Mouse (Mus musculus): ENCODE data around the gene 4933427D14Rik. TPM values are rescaled to one million over a fixed set of nuclear protein-coding genes. Genes with fewer than 3 reads are reported as not detected.

The 4933427D14Rik gene
- polyA plus RNA-seq, 1 experiment from 2014 or later = 15.5 TPM

- 0 out of 2 replicates have a peak, but pooled peaks cover 3% of the 10 kb centered on the region for H3K9me3 ChIP-seq
- 79% methylated on average over 8 of the region's 8 CpGs for WGBS
- H3K27ac ChIP-seq = no peak overlapping the region
- H3K27me3 ChIP-seq (ENCODE audit: insufficient read depth, poor library complexity, severe bottlenecking) = no peaks in the 10 kb centered on the region
- H3K4me3 ChIP-seq = no peak overlapping the region
- DNase-seq (ENCODE audit: low spot score) = no peak
- no peaks in the 10 kb centered on the region for H3K4me1 ChIP-seq (replicated peaks)
- no peaks in the 10 kb centered on the region for H3K36me3 ChIP-seq
Measured at GRCm38 (mm10) chr11:72104223-72104622, 103.0 kb downstream of the 4933427D14Rik start.

Other genes with a start within 250 kb of the 4933427D14Rik start
- gene Aipl1, start 169.9 kb downstream of the 4933427D14Rik start, polyA plus RNA-seq (2016; fragmentation: Nextera tagmentation; extraction: Ambion mirVana) = 0.31 and 0.55 TPM in 2 replicates
- gene Pimreg, start 165.4 kb downstream of the 4933427D14Rik start, polyA plus RNA-seq (2016; fragmentation: Nextera tagmentation; extraction: Ambion mirVana) = 228 and 229 TPM in 2 replicates
- 0.20 and 0.31 TPM in 2 replicates for gene Pitpnm3, start 71.7 kb downstream of the 4933427D14Rik start, polyA plus RNA-seq (2016; fragmentation: Nextera tagmentation; extraction: Ambion mirVana)
- 0.22 and 0.44 TPM in 2 replicates for gene Gm43951, start 619 bp downstream of the 4933427D14Rik start, polyA plus RNA-seq (2016; fragmentation: Nextera tagmentation; extraction: Ambion mirVana)
- gene Txndc17, start 88 bp upstream of the 4933427D14Rik start, polyA plus RNA-seq (2016; fragmentation: Nextera tagmentation; extraction: Ambion mirVana) = 177 and 182 TPM in 2 replicates
- 54.9 and 57.2 TPM in 2 replicates for gene Med31, start 8.1 kb upstream of the 4933427D14Rik start, polyA plus RNA-seq (2016; fragmentation: Nextera tagmentation; extraction: Ambion mirVana)
- 0.44 and 0.63 TPM in 2 replicates for gene Slc13a5, start 59.8 kb upstream of the 4933427D14Rik start, polyA plus RNA-seq (2016; fragmentation: Nextera tagmentation; extraction: Ambion mirVana)
- gene Xaf1, start 94.2 kb upstream of the 4933427D14Rik start, polyA plus RNA-seq (2016; fragmentation: Nextera tagmentation; extraction: Ambion mirVana) = 2.3 and 2.9 TPM in 2 replicates
- gene Fbxo39, start 107.0 kb upstream of the 4933427D14Rik start, polyA plus RNA-seq (2016; fragmentation: Nextera tagmentation; extraction: Ambion mirVana) = not detected in 2 replicates
- gene Tekt1, start 155.0 kb upstream of the 4933427D14Rik start, polyA plus RNA-seq (2016; fragmentation: Nextera tagmentation; extraction: Ambion mirVana) = 7.0 and 7.7 TPM in 2 replicates
- 10.7 and 22.8 TPM in 2 replicates for gene Smtnl2, start 204.3 kb upstream of the 4933427D14Rik start, polyA plus RNA-seq (2016; fragmentation: Nextera tagmentation; extraction: Ambion mirVana)
- gene Ggt6, start 228.1 kb upstream of the 4933427D14Rik start, polyA plus RNA-seq (2016; fragmentation: Nextera tagmentation; extraction: Ambion mirVana) = not detected in 2 replicates
- gene Mybbp1a, start 233.9 kb upstream of the 4933427D14Rik start, polyA plus RNA-seq (2016; fragmentation: Nextera tagmentation; extraction: Ambion mirVana) = 148 and 215 TPM in 2 replicates

Data from hindbrain, embryonic 10.5 days (tissue).